Mouse (Mus musculus) C2C12 (cell line): ENCODE measurements around the gene Pkdcc. TPM values are rescaled to one million over a fixed set of nuclear protein-coding genes. Genes with fewer than 3 reads are reported as not detected.

ENCODE experiments used
- H3K27me3 ChIP-seq: one replicate; pipeline ENCODE4 v1.6.1; 2011; ENCODE audit not compliant: control insufficient read depth, insufficient read depth, insufficient read length
- H3K36me3 ChIP-seq: one replicate; pipeline ENCODE4 v1.6.1; 2011; ENCODE audit not compliant: control insufficient read depth, insufficient read depth
- H3K4me3 ChIP-seq: one replicate; pipeline ENCODE4 v1.5.1; 2011; ENCODE audit warnings: mild to moderate bottlenecking, control low read depth; ENCODE audit not compliant: poor library complexity, insufficient read depth, severe bottlenecking
- H3K79me2 ChIP-seq: one replicate; pipeline ENCODE4 v1.6.1; 2011; ENCODE audit not compliant: control insufficient read depth, insufficient read depth
- H3K79me3 ChIP-seq: one replicate; pipeline ENCODE4 v1.6.1; 2011; ENCODE audit warnings: low read depth, control low read depth
- H3ac ChIP-seq: one replicate; pipeline ENCODE3; 2011; ENCODE audit warnings: low read depth; ENCODE audit not compliant: control insufficient read depth, insufficient read length
- CEBPB ChIP-seq: IDR thresholded peaks from one replicate; pipeline ENCODE4 v1.6.1; 2011; ENCODE audit warnings: low read depth, mild to moderate bottlenecking, control low read depth, moderate library complexity
- CTCF ChIP-seq: IDR thresholded peaks from one replicate; pipeline ENCODE4 v1.5.1; 2011; ENCODE audit not compliant: control insufficient read depth, insufficient read depth, insufficient read length
- FOSL1 ChIP-seq: IDR thresholded peaks from one replicate; pipeline ENCODE4 v1.8.0; 2011; ENCODE audit warnings: mild to moderate bottlenecking, low read length; ENCODE audit not compliant: poor library complexity, insufficient read depth, severe bottlenecking
- MAX ChIP-seq: IDR thresholded peaks from one replicate; pipeline ENCODE4 v1.6.1; 2011; ENCODE audit warnings: mild to moderate bottlenecking, control low read depth
- MYOD1 ChIP-seq: IDR thresholded peaks from one replicate; pipeline ENCODE4 v1.6.1; 2011; ENCODE audit warnings: low read depth; ENCODE audit not compliant: control insufficient read depth, insufficient read length
- MYOG ChIP-seq: IDR thresholded peaks from one replicate; pipeline ENCODE4 v1.6.1; 2011; ENCODE audit not compliant: control insufficient read depth, insufficient read length; ENCODE audit errors: extremely low read depth
- USF1 ChIP-seq: IDR thresholded peaks from one replicate; pipeline ENCODE4 v1.6.1; 2011; ENCODE audit warnings: low read depth, mild to moderate bottlenecking, control low read depth, moderate library complexity
- long read RNA-seq, 2 experiments: library from polyadenylated mRNA; unstranded; transcript quantifications; one replicate each; pipeline ENCODE4 v2.0.0; 2019 to 2020
- polyA plus RNA-seq: library from polyadenylated mRNA; unstranded; fragments of >200 nt; fragmentation: generic; extraction: Trizol; gene quantifications from one replicate; pipeline ENCODE4 v1.2.1, GENCODE M21; 2012; ENCODE audit warnings: missing spikeins

Gene Pkdcc
- 4.6 TPM for polyA plus RNA-seq
- long read RNA-seq, experiment 1, partial matches to known transcripts = 0 of 1 reads
- long read RNA-seq, experiment 1, other reads (novel, unspliced or antisense) = 1 of 1 reads
- long read RNA-seq, experiment 2, partial matches to known transcripts = 0 of 1 reads
- long read RNA-seq, experiment 2, other reads (novel, unspliced or antisense) = 0 of 1 reads

GRCm38 (mm10) chr17:83214674-83215528 lies at the start of gene Pkdcc:
Gene Pkdcc (plus strand): TSS chr17:83215292.
- H3K27me3 ChIP-seq = no peaks in the 10 kb centered on the region
- peak within 1 kb of the TSS; percentile 28 for H3K4me3 ChIP-seq
- H3K79me2 ChIP-seq = no peaks in the 10 kb centered on the region
- H3K36me3 ChIP-seq = no peaks in the 10 kb centered on the region
- H3K79me3 ChIP-seq = no peaks in the 10 kb centered on the region
- no peak for TF ChIP-seq CEBPB
- no peak for TF ChIP-seq FOSL1
- no peak for TF ChIP-seq MYOG
- no peak for TF ChIP-seq MAX
- no peak for TF ChIP-seq USF1
- TF ChIP-seq CTCF = no peak
- TF ChIP-seq MYOD1 = no peak
- peak within 1 kb of the TSS; percentile 79 for H3ac ChIP-seq

- no peak overlapping the region for H3ac ChIP-seq
- H3K4me3 ChIP-seq = no peak overlapping the region
- TF ChIP-seq CTCF = no peak
- TF ChIP-seq MYOG = no peak
- no peak for TF ChIP-seq MYOD1
- TF ChIP-seq CEBPB = no peak
- no peak for TF ChIP-seq USF1
- no peak for TF ChIP-seq FOSL1
- no peak for TF ChIP-seq MAX
- no peaks in the 10 kb centered on the region for H3K79me3 ChIP-seq
- no peaks in the 10 kb centered on the region for H3K27me3 ChIP-seq
- no peaks in the 10 kb centered on the region for H3K79me2 ChIP-seq
- no peaks in the 10 kb centered on the region for H3K36me3 ChIP-seq
These were observed 48.9 kb upstream of the Pkdcc start for GRCm38 (mm10) chr17:83166195-83166594.

DNA sequence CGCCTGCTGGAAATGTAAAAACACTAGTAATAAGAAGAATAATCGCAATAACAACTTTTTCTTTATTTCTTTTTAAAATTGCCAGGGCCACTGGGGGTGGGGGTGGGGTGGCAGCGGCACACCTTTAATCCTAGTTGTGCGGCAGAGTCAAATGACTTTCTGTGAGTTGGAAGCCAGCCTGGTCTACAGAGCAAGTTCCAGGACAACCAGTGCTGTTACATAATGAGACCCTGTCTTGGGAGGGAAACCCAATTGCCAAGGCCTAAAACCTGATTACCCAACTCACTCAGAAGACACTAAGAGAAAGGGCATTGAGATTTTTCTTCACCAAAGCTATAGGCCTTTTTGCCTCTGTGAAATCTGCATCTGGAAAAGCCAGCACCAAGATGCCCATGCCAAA lies 38.9 kb upstream of the Pkdcc start:
- H3K79me3 ChIP-seq = no peaks in the 10 kb centered on the region
- TF ChIP-seq MAX = no peak
- no peaks in the 10 kb centered on the region for H3K27me3 ChIP-seq
- no peak overlapping the region for H3K4me3 ChIP-seq
- no peaks in the 10 kb centered on the region for H3K79me2 ChIP-seq
- H3ac ChIP-seq = no peak overlapping the region
- H3K36me3 ChIP-seq = no peaks in the 10 kb centered on the region

DNA sequence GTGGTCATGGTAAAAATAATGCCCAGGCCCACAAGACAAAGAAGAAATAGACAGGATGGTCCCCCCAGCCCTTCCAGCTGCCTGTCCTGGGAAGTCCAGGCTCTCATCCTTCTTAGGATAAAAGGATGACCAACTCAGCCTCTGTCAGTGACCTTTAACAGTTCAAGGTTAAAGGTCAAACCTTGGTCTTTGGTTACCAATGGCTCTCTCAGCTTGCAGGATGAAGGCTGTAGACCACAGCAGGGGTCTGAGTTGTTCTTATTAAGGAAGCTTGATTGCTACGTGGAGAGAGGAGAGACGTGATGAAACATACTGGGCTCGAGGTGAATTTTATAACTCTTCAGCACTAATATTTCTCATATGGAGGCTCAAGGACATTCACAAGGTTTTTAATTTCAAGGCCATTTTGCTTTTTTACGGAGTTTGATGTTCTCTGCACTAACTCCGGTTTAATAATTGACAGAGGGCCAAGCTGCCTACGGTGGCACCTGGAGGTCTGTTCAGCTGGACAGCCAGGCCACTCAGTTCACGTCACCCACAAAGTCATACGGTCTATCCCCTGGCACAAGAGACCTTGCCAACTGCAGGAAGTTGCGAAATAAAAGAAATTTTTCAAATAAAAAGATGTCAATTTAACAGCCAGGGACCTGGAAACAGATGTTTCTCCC lies 36.5 kb upstream of the Pkdcc start:
- H3K4me3 ChIP-seq = no peak overlapping the region
- H3ac ChIP-seq = no peak overlapping the region
- H3K79me2 ChIP-seq = no peaks in the 10 kb centered on the region
- H3K79me3 ChIP-seq = no peaks in the 10 kb centered on the region
- no peak for TF ChIP-seq MAX
- no peak for TF ChIP-seq MYOG
- TF ChIP-seq MYOD1 = no peak
- no peak for TF ChIP-seq FOSL1
- TF ChIP-seq USF1 = no peak
- no peak for TF ChIP-seq CTCF
- TF ChIP-seq CEBPB = no peak
- no peaks in the 10 kb centered on the region for H3K36me3 ChIP-seq
- H3K27me3 ChIP-seq = no peaks in the 10 kb centered on the region

DNA sequence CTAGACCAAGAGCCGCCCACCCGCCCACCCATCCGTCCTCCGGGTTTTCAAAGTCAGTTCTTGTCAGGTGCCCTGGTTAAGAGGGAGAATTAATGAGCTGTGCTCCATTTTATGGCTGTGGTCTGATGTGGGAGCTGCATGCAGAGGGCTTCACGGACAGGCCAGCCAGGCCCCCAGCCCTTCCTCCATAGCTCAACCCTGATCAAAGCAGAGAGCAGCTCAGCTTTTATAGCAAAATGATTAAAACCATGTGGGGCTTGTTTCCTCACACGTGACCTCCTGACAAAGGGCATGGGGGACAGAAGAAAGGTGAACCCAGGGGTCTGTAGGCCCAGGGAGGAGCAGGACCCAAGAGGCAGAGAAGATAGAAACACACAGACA lies 36.0 kb upstream of the Pkdcc start:
- Histone ChIP-seq H3K27me3 (no peaks in the 10 kb centered on the region), H3K79me3 (no peaks in the 10 kb centered on the region), H3ac (no peak overlapping the region), H3K4me3 (no peak overlapping the region), H3K36me3 (no peaks in the 10 kb centered on the region), H3K79me2 (no peaks in the 10 kb centered on the region)
- TF ChIP-seq CTCF (no peak), CEBPB (no peak), MYOG (no peak), MYOD1 (no peak), FOSL1 (no peak), USF1 (no peak), MAX (no peak)
